Mouse (Mus musculus) heart, adult 2 months (tissue): ENCODE results near the gene Hsd17b1. TPM values are rescaled to one million over a fixed set of nuclear protein-coding genes. Genes with fewer than 3 reads are reported as not detected.

Experiments
- DNase-seq, 2 experiments: peaks; one replicate each; pipeline ENCODE4 v3.0.0; 2021
- H3K27ac ChIP-seq: fragments of 200-600 bp; 2 replicates; pipeline ENCODE4 v1.8.1; 2022
- H3K27me3 ChIP-seq: fragments of 200-500 bp; 2 replicates; pipeline ENCODE4 v1.6.1; 2012; ENCODE audit warnings: mild to moderate bottlenecking, low read length, inconsistent platforms, mixed read lengths; ENCODE audit not compliant: control insufficient read depth, insufficient read depth
- H3K36me3 ChIP-seq: fragments of 200-500 bp; 2 replicates; pipeline ENCODE4 v1.6.1; 2012; ENCODE audit warnings: low read length, inconsistent platforms; ENCODE audit not compliant: control insufficient read depth, insufficient read depth
- H3K4me1 ChIP-seq: fragments of 200-500 bp; 2 replicates; pipeline ENCODE4 v1.6.1; 2011; ENCODE audit warnings: low read length; ENCODE audit not compliant: control insufficient read depth, insufficient read depth
- H3K4me3 ChIP-seq: fragments of 200-600 bp; 2 replicates; pipeline ENCODE4 v1.8.1; 2022
- H3K79me2 ChIP-seq: fragments of 200-500 bp; replicated peaks from 2 replicates; pipeline ENCODE4 v1.6.1; 2012; ENCODE audit warnings: mild to moderate bottlenecking, inconsistent platforms, low read length, moderate library complexity, mixed read lengths; ENCODE audit not compliant: control insufficient read depth, insufficient read depth
- H3K9ac ChIP-seq: fragments of 200-500 bp; 2 replicates; pipeline ENCODE4 v1.6.1; 2012; ENCODE audit warnings: low read depth, mild to moderate bottlenecking, control low read depth, inconsistent platforms, low read length, mixed read lengths
- CTCF ChIP-seq: fragments of 200-600 bp; IDR thresholded peaks from 2 replicates; pipeline ENCODE4 v1.8.1; 2022; ENCODE audit warnings: antibody characterized with exemption, mild to moderate bottlenecking, moderate library complexity
- EP300 ChIP-seq: fragments of 200-500 bp; IDR thresholded peaks from 2 replicates; pipeline ENCODE4 v1.6.1; 2011; ENCODE audit warnings: low read depth, low read length, control low read depth; ENCODE audit not compliant: insufficient read depth
- POLR2A ChIP-seq: fragments of 200-500 bp; IDR thresholded peaks from 2 replicates; pipeline ENCODE4 v1.6.1; 2011; ENCODE audit warnings: mild to moderate bottlenecking, low read depth, low read length, control low read depth; ENCODE audit not compliant: insufficient read depth
- WGBS: fragments of 180-500 bp; shearing (Covaris S2); methylation state at CpG from one replicate; pipeline ENCODE4 v1.1.7; 2018; 5-methylcytosine and 5-hydroxymethylcytosine counted together
- intact Hi-C: fragments of 180-260 bp; cut with DNase I; formaldehyde crosslinking; loops from one replicate; pipeline ENCODE4 v1.15.1; 2025
- polyA plus RNA-seq: library from polyadenylated mRNA; depleted of rRNA; stranded (reverse); fragments of >200 nt; gene quantifications from 2 replicates; pipeline ENCODE4 v1.2.3, GENCODE M21; 2012
- total RNA-seq, 2 experiments: library from RNA; stranded (reverse); gene quantifications; 2 replicates each; pipeline ENCODE4 v1.2.3; 2021

The Hsd17b1 gene
- total and polyA plus RNA-seq, 3 experiments = 0.47 to 0.70 (median 0.55) TPM

GRCm38 (mm10) chr11:101066549-101067412 is 11.4 kb upstream of the Hsd17b1 start:
- Histone ChIP-seq H3K79me2 (no peaks in the 10 kb centered on the region), H3K27me3 (no peaks in the 10 kb centered on the region), H3K9ac (0 out of 2 replicates have a peak overlapping the region, but pooled peaks have one; percentile 5), H3K4me1 (peaks cover 19% of the 10 kb centered on the region), H3K36me3 (peaks cover 8% of the 10 kb centered on the region; the same call in 1 of the 2 replicates), H3K27ac (peak overlapping the region; percentile 57), H3K4me3 (peak overlapping the region; percentile 22)
- intact Hi-C loops = loop anchor here (1.0 to 10.0 kb wide), 4 partner anchors 84 to 492 kb away; partner anchors contain the start of gene Cnp
- DNase-seq = peak; percentile 83 to 85
- TF ChIP-seq EP300 (peak; percentile 98), CTCF (peak; percentile 94), POLR2A (no peak)
- 14% methylated on average over 18 of the region's 18 CpGs for WGBS

GRCm38 (mm10) chr11:101069391-101070188 is 8.6 kb upstream of the Hsd17b1 start, which contains the start of gene Naglu:
Gene Naglu, plus strand, starts transcription at chr11:101070012.
- intact Hi-C loops = loop anchor here (10.0 kb wide), 2 partner anchors 345 to 495 kb away; partner anchors contain the start of gene Cnp
- peak within 1 kb of the TSS; percentile 92 for H3K9ac ChIP-seq
- 5% methylated on average over 35 of the region's 35 CpGs for WGBS
- H3K27ac ChIP-seq = peak within 1 kb of the TSS; percentile 70
- DNase-seq = peak; percentile 95 to 97
- peak; percentile 85 for TF ChIP-seq POLR2A
- peak; percentile 83 for TF ChIP-seq EP300
- no peak for TF ChIP-seq CTCF
- H3K27me3 ChIP-seq = no peaks in the 10 kb centered on the region
- H3K4me3 ChIP-seq = peak within 1 kb of the TSS; percentile 84
- peaks cover under 1% of the 10 kb centered on the region; the same call in 1 of the 2 replicates for H3K36me3 ChIP-seq
- no peaks in the 10 kb centered on the region for H3K79me2 ChIP-seq
- H3K4me1 ChIP-seq = peaks cover 3% of the 10 kb centered on the region

- WGBS = under 1% methylated on average over 36 of the region's 36 CpGs
- peak overlapping the region; percentile 92 for H3K9ac ChIP-seq
- H3K27me3 ChIP-seq = no peaks in the 10 kb centered on the region
- DNase-seq = no peak
- no peaks in the 10 kb centered on the region for H3K36me3 ChIP-seq
- H3K4me1 ChIP-seq = peaks cover 3% of the 10 kb centered on the region
- H3K27ac ChIP-seq = peak overlapping the region; percentile 70
- intact Hi-C loops = no loop called here
- peak overlapping the region; percentile 84 for H3K4me3 ChIP-seq
- TF ChIP-seq CTCF (no peak), EP300 (no peak), POLR2A (no peak)
- H3K79me2 ChIP-seq = no peaks in the 10 kb centered on the region
Observed at GRCm38 (mm10) chr11:101070189-101070527, 8.1 kb upstream of the Hsd17b1 start.

GRCm38 (mm10) chr11:101070987-101071386 is 7.2 kb upstream of the Hsd17b1 start:
- WGBS = 70% methylated on average over 6 of the region's 6 CpGs
- intact Hi-C loops = no loop called here
- Histone ChIP-seq H3K9ac (no peak overlapping the region), H3K79me2 (no peaks in the 10 kb centered on the region), H3K4me3 (no peak overlapping the region), H3K27ac (no peak overlapping the region), H3K27me3 (no peaks in the 10 kb centered on the region), H3K36me3 (no peaks in the 10 kb centered on the region), H3K4me1 (peaks cover 3% of the 10 kb centered on the region)
- TF ChIP-seq POLR2A (no peak), CTCF (no peak), EP300 (no peak)
- no peak for DNase-seq

GRCm38 (mm10) chr11:101071810-101072428 is 6.3 kb upstream of the Hsd17b1 start:
- Histone ChIP-seq H3K79me2 (no peaks in the 10 kb centered on the region), H3K27me3 (no peaks in the 10 kb centered on the region), H3K4me3 (no peak overlapping the region), H3K27ac (no peak overlapping the region), H3K9ac (no peak overlapping the region), H3K36me3 (no peaks in the 10 kb centered on the region), H3K4me1 (peaks cover 2% of the 10 kb centered on the region)
- no peak for DNase-seq
- intact Hi-C loops = no loop called here
- WGBS = 79% methylated on average over 14 of the region's 14 CpGs
- TF ChIP-seq POLR2A (no peak), EP300 (no peak), CTCF (no peak)
